Mouse (Mus musculus): ENCODE data around the gene Slc35c2. TPM values are rescaled to one million over a fixed set of nuclear protein-coding genes. Genes with fewer than 3 reads are reported as not detected.

Gene Slc35c2
- total and polyA plus RNA-seq, 2 experiments from 2014 or later = 68.7 to 98.9 TPM

DNA sequence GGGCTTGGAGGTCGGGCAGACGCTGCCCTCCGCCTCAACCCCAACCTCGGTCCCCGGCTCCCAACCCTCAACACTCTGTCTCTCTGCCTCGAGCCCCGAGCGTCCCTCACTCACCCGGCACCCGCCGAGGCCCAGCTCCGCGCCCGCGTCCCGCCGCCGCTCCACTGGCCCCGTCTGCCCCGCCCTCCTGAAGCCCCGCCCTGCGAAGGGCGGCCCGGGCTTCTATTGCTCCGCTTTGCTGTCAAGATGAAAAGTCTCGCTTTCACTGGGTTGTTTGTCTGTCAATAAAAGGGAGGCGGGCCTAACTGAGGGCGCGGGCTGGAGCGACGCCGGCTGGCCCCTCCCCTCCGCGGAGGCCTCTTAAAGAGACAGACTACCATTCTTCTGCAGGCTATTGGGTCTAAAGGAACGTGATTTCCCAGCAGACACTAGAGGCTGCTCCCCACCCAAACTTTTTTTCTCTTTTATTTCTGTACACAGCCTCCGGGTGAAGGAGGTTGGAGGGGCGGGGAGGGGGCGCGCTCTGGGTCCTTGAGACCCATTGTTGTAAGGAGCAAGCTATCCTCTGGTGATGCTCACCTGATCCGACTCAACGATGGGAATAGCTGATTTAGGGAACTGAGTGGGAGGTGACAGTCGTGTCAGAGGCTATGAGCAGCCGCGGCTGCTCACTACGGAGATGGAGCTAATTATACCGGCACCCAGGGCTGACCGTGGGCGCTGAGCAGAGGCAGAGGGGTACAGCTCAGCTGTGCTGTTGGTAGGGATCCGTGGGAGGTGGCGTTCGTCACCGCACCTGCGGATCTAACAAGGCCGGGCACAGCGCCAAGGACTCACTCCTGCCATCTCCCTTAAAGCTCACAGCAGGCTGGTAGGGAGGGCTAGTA lies 38.9 kb upstream of the Slc35c2 start, which contains the start of gene Elmo2:
Gene Elmo2, minus strand, starts transcription at position 176 of the 887 bp plus-strand sequence.
- H3K9me3 ChIP-seq (ENCODE audit: low read length) = no peaks in the 10 kb centered on the region
- peak within 1 kb of the TSS; percentile 97 for H3K27ac ChIP-seq (ENCODE audit: low read depth, low read length)
- WGBS = under 1% methylated on average over 53 of the region's 55 CpGs
- no peaks in the 10 kb centered on the region for H3K27me3 ChIP-seq (ENCODE audit: insufficient read depth, low read length)
- H3K4me3 ChIP-seq (ENCODE audit: low read depth, low read length) = peak within 1 kb of the TSS; percentile 77
- ATAC-seq (ENCODE audit: low FRiP score) = peak; percentile 97
- no peaks in the 10 kb centered on the region for H3K36me3 ChIP-seq (ENCODE audit: insufficient read depth, low read length)
- peak; percentile 13; the same call in 1 of the 2 replicates for TF ChIP-seq CTCF (IDR thresholded peaks at IDR 0.05)
- peak within 1 kb of the TSS; percentile 76 for H3K9ac ChIP-seq (replicated peaks; ENCODE audit: low read length, poor library complexity, severe bottlenecking)
- peaks cover 14% of the 10 kb centered on the region; the same call in 1 of the 2 replicates for H3K4me1 ChIP-seq (ENCODE audit: insufficient read depth, low read length)
- peak within 1 kb of the TSS; percentile 75 for H3K4me2 ChIP-seq (ENCODE audit: low read depth, low read length, poor library complexity, severe bottlenecking)
- DNase-seq (ENCODE audit: low spot score) = peak; percentile 98

DNA sequence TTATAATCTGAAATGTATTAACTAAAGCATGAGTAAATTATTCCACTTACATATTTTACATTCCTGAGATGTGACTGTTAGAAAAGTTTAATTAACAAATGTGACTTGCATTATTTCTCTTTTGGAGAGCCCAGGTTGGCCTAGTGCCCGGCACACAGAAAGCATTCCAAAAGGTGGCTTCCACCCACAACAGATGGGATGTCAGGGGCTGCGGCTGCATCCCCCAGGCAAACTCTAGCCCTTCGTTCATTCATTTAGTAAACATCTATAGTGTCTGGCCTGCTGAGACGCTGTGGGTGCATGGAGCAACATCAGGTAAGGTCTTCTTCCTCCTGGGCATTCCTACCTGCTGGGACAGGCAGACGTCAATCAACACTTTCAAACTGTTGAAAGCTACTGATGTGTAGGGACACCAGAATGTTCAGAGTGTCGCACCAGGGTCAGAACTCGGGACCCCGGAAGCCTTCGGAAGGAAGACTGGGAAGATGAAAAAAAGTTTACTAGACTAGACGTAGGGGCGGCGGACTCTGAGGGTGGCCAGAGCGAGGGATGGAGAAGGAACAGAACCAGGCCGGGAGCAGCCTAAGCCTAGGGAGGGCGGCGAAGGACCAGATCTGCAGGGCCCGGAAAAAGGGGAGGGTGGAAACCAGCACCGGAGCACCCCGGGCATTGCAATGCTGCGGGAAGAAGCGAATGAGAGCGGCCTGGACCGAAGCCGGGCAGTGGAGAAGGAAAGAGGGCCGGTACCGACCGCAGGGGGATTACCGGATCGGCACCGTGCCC lies 38.0 kb upstream of the Slc35c2 start:
- H3K4me1 ChIP-seq (ENCODE audit: insufficient read depth, low read length) = peaks cover 22% of the 10 kb centered on the region
- H3K4me2 ChIP-seq (ENCODE audit: low read depth, low read length, poor library complexity, severe bottlenecking) = peak overlapping the region; percentile 65
- peak overlapping the region; percentile 75 for H3K9ac ChIP-seq (replicated peaks; ENCODE audit: low read length, poor library complexity, severe bottlenecking)
- no peaks in the 10 kb centered on the region for H3K27me3 ChIP-seq (ENCODE audit: insufficient read depth, low read length)
- DNase-seq (ENCODE audit: low spot score) = no peak
- H3K9me3 ChIP-seq (ENCODE audit: low read length) = no peaks in the 10 kb centered on the region
- peak overlapping the region; percentile 58 for H3K27ac ChIP-seq (ENCODE audit: low read depth, low read length)
- H3K36me3 ChIP-seq (ENCODE audit: insufficient read depth, low read length) = no peaks in the 10 kb centered on the region
- H3K4me3 ChIP-seq (ENCODE audit: low read depth, low read length) = peak overlapping the region; percentile 77
- ATAC-seq (ENCODE audit: low FRiP score) = peak; percentile 6; the same call in 1 of the 2 replicates
- no peak for TF ChIP-seq CTCF (IDR thresholded peaks at IDR 0.05)
- WGBS = 1% methylated on average over 23 of the region's 30 CpGs

DNA sequence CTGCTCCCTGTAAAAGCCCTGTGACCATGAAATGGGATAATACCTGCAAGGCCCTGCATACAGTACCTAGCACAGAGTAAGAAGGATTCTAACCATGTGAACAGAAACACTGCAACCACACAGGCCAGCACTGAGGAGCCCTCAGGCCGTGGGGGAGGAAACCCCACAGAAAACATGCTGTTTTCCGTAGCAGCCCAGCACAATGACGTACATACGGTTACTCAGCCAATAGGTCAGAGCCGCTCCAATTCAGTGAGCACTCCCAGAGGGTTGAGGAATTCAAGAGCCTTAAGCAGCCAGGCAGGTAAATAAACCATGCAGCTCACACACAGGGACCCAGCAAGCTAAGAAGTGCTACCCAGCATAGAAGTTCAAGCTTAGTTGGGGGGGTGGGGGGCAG lies 36.3 kb upstream of the Slc35c2 start:
- 37% methylated on average over 5 of the region's 5 CpGs for WGBS
- no peak for TF ChIP-seq CTCF (IDR thresholded peaks at IDR 0.05)
- no peak overlapping the region for H3K4me3 ChIP-seq (ENCODE audit: low read depth, low read length)
- no peaks in the 10 kb centered on the region for H3K27me3 ChIP-seq (ENCODE audit: insufficient read depth, low read length)
- ATAC-seq (ENCODE audit: low FRiP score) (no peak), DNase-seq (ENCODE audit: low spot score) (no peak)
- no peak overlapping the region for H3K27ac ChIP-seq (ENCODE audit: low read depth, low read length)
- H3K4me2 ChIP-seq (ENCODE audit: low read depth, low read length, poor library complexity, severe bottlenecking) = peak overlapping the region; percentile 65; the same call in 1 of the 2 replicates
- no peak overlapping the region for H3K9ac ChIP-seq (replicated peaks; ENCODE audit: low read length, poor library complexity, severe bottlenecking)
- no peaks in the 10 kb centered on the region for H3K9me3 ChIP-seq (ENCODE audit: low read length)
- H3K4me1 ChIP-seq (ENCODE audit: insufficient read depth, low read length) = peaks cover 23% of the 10 kb centered on the region
- H3K36me3 ChIP-seq (ENCODE audit: insufficient read depth, low read length) = no peaks in the 10 kb centered on the region

DNA sequence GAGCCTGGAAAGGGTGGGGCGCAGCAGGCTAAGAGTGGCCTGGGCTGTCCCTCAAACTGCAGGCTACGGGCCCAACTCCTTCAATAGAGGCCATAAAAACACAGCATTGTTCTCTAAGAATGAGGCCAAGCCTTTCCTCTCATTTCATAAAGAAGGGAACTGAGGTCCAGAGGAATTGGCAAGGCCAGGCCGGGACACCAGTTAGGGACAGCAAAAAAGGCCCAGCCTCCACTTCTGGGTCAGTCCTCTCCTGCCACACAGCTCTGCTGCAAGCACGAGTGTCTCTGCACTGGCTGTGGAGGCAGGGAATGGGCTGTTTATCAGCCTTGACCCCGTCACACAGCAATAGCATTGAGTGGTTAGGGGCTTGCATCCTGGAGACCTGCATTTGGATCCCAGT lies 35.8 kb upstream of the Slc35c2 start:
- 73% methylated on average over 5 of the region's 5 CpGs for WGBS
- H3K27me3 ChIP-seq (ENCODE audit: insufficient read depth, low read length) = no peaks in the 10 kb centered on the region
- no peak overlapping the region for H3K9ac ChIP-seq (replicated peaks; ENCODE audit: low read length, poor library complexity, severe bottlenecking)
- H3K4me2 ChIP-seq (ENCODE audit: low read depth, low read length, poor library complexity, severe bottlenecking) = no peak overlapping the region
- TF ChIP-seq CTCF (IDR thresholded peaks at IDR 0.05) = no peak
- no peaks in the 10 kb centered on the region for H3K36me3 ChIP-seq (ENCODE audit: insufficient read depth, low read length)
- no peaks in the 10 kb centered on the region for H3K9me3 ChIP-seq (ENCODE audit: low read length)
- H3K27ac ChIP-seq (ENCODE audit: low read depth, low read length) = no peak overlapping the region
- DNase-seq (ENCODE audit: low spot score) (no peak), ATAC-seq (ENCODE audit: low FRiP score) (no peak)
- no peak overlapping the region for H3K4me3 ChIP-seq (ENCODE audit: low read depth, low read length)
- H3K4me1 ChIP-seq (ENCODE audit: insufficient read depth, low read length) = peaks cover 23% of the 10 kb centered on the region

DNA sequence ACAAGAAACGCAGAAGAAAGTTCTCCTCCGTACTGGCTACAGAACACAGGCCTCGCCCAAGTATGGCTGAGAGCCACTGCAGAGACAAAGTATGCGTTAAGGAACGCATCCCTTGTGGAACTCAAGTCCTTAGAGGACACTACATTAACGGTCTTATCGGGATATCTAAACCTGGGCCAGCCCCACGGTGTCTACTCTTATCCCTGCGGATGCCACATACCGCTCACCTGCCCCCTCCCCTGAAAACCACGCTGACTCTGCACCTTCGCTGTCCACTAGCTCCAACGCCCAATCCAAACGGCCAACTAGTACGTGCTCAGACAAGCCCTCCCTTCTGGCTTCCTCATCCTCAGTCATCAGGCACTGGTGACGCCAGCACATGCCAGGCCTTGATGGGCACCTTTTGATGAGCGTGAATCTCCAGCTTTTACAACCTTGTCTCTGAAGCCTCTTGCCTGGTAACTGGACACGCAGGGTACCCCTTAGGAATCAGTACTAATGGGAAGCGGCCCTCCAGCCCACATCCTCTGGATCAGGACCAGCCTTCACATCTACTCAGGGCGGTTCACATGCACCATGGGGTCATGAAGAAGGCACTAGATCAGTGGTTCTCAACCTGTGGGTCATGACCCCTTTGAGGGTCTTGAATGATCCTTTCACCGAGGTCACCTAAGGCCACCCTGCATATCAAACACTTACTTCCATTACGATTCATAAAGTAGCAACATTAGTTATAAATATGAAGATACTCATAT lies 34.5 kb upstream of the Slc35c2 start:
- DNase-seq (ENCODE audit: low spot score) = no peak
- WGBS = 91% methylated on average over 22 of the region's 22 CpGs
- no peak for ATAC-seq (ENCODE audit: low FRiP score)
- no peaks in the 10 kb centered on the region for H3K9me3 ChIP-seq (ENCODE audit: low read length)
- H3K9ac ChIP-seq (replicated peaks; ENCODE audit: low read length, poor library complexity, severe bottlenecking) = no peak overlapping the region
- H3K4me2 ChIP-seq (ENCODE audit: low read depth, low read length, poor library complexity, severe bottlenecking) = no peak overlapping the region
- no peak overlapping the region for H3K27ac ChIP-seq (ENCODE audit: low read depth, low read length)
- no peaks in the 10 kb centered on the region for H3K36me3 ChIP-seq (ENCODE audit: insufficient read depth, low read length)
- H3K4me1 ChIP-seq (ENCODE audit: insufficient read depth, low read length) = peaks cover 27% of the 10 kb centered on the region
- no peaks in the 10 kb centered on the region for H3K27me3 ChIP-seq (ENCODE audit: insufficient read depth, low read length)
- no peak overlapping the region for H3K4me3 ChIP-seq (ENCODE audit: low read depth, low read length)
- no peak for TF ChIP-seq CTCF (IDR thresholded peaks at IDR 0.05)
